Mouse (Mus musculus): ENCODE data around the gene Abhd13. TPM values are rescaled to one million over a fixed set of nuclear protein-coding genes. Genes with fewer than 3 reads are reported as not detected.

The Abhd13 gene
- total and polyA plus RNA-seq, 2 experiments from 2014 or later = 12.3 to 21.3 TPM

GRCm38 (mm10) chr8:10040866-10041265 lies 63.4 kb downstream of the Abhd13 start:
- Histone ChIP-seq H3K36me3 (ENCODE audit: insufficient read depth, low read length) (no peaks in the 10 kb centered on the region), H3K4me3 (ENCODE audit: low read depth, low read length) (no peak overlapping the region), H3K9ac (replicated peaks; ENCODE audit: low read length, poor library complexity, severe bottlenecking) (no peak overlapping the region), H3K27ac (ENCODE audit: low read depth, low read length) (no peak overlapping the region), H3K9me3 (ENCODE audit: low read length) (no peaks in the 10 kb centered on the region), H3K4me2 (ENCODE audit: low read depth, low read length, poor library complexity, severe bottlenecking) (no peak overlapping the region), H3K4me1 (ENCODE audit: insufficient read depth, low read length) (no peaks in the 10 kb centered on the region), H3K27me3 (ENCODE audit: insufficient read depth, low read length) (0 out of 2 replicates have a peak, but pooled peaks cover 2% of the 10 kb centered on the region)
- DNase-seq (ENCODE audit: low spot score) (no peak), ATAC-seq (ENCODE audit: low FRiP score) (no peak)
- 77% methylated on average over 3 of the region's 3 CpGs for WGBS
- TF ChIP-seq CTCF (IDR thresholded peaks at IDR 0.05) = no peak

Other genes starting within 250 kb of the Abhd13 start
- gene Fam155a, start 206.5 kb upstream of the Abhd13 start, total RNA-seq (2014; rRNA removed) = 122 and 129 TPM in 2 replicates
- 37.6 and 39.9 TPM in 2 replicates for gene Fam155a, start 206.5 kb upstream of the Abhd13 start, polyA plus RNA-seq (2015; fragmentation: Nextera tagmentation; extraction: Ambion mirVana)
- not detected in 2 replicates for gene Gm10217, start 113.5 kb upstream of the Abhd13 start, total RNA-seq (2014; rRNA removed)
- gene Gm10217, start 113.5 kb upstream of the Abhd13 start, polyA plus RNA-seq (2015; fragmentation: Nextera tagmentation; extraction: Ambion mirVana) = not detected in 2 replicates
- gene Lig4, start within 50 bp of the Abhd13 start, total RNA-seq (2014; rRNA removed) = 4.1 and 4.2 TPM in 2 replicates
- gene Lig4, start within 50 bp of the Abhd13 start, polyA plus RNA-seq (2015; fragmentation: Nextera tagmentation; extraction: Ambion mirVana) = 7.3 and 8.2 TPM in 2 replicates
- 0.33 and 1.1 TPM in 2 replicates for gene Tnfsf13b, start 28.8 kb downstream of the Abhd13 start, total RNA-seq (2014; rRNA removed)
- gene Tnfsf13b, start 28.8 kb downstream of the Abhd13 start, polyA plus RNA-seq (2015; fragmentation: Nextera tagmentation; extraction: Ambion mirVana) = 0.59 and 1.1 TPM in 2 replicates
- gene Myo16, start 176.2 kb downstream of the Abhd13 start, total RNA-seq (2014; rRNA removed) = 59.9 and 62.6 TPM in 2 replicates
- 5.8 and 7.7 TPM in 2 replicates for gene Myo16, start 176.2 kb downstream of the Abhd13 start, polyA plus RNA-seq (2015; fragmentation: Nextera tagmentation; extraction: Ambion mirVana)

Data from midbrain, postnatal 0 days (tissue).